Mouse (Mus musculus): Measurements from ENCODE around the gene Tas2r124. TPM values are rescaled to one million over a fixed set of nuclear protein-coding genes. Genes with fewer than 3 reads are reported as not detected.

The Tas2r124 gene
- polyA plus RNA-seq (2015; fragmentation: Nextera tagmentation; extraction: Ambion mirVana): not detected in 2 replicates

DNA sequence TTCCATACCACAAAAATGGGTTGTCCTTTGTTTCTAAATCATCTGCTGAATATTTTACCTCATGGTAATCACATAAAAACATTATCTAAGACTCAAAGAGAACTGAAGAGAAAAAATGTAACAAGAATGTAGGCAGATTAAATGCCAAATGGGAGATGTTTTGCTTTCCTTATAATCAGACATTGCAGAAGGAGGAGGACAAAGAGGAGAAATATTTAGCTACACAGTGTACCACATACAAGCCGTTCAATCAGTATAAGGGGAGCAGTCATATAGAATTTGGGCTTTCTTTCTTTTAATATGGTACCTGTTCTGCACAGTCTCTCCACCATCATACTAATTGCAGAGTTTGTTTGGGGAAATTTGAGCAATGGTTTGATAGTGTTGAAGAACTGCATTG is at the start of gene Tas2r124:
Gene Tas2r124 (plus strand): TSS at position 301 of the 400 bp plus-strand sequence.
- ATAC-seq: no peak
- H3K27ac ChIP-seq (ENCODE audit: low read length): no peak within 1 kb of the TSS
- no peaks in the 10 kb centered on the region for H3K4me1 ChIP-seq (replicated peaks; ENCODE audit: control insufficient read depth, insufficient read depth, low read length)
- no peaks in the 10 kb centered on the region for H3K36me3 ChIP-seq (ENCODE audit: control insufficient read depth, insufficient read depth)
- H3K27me3 ChIP-seq (replicated peaks; ENCODE audit: control insufficient read depth, insufficient read depth, low read length): no peaks in the 10 kb centered on the region
- H3K4me2 ChIP-seq (ENCODE audit: low read length): no peak within 1 kb of the TSS
- no peak within 1 kb of the TSS for H3K4me3 ChIP-seq (replicated peaks; ENCODE audit: low read length)
- WGBS: 76% methylated on average over 1 of the region's 1 CpGs
- no peak within 1 kb of the TSS for H3K9ac ChIP-seq (replicated peaks; ENCODE audit: low read depth, low read length)
- H3K9me3 ChIP-seq (ENCODE audit: control insufficient read depth, low read length): no peaks in the 10 kb centered on the region

DNA sequence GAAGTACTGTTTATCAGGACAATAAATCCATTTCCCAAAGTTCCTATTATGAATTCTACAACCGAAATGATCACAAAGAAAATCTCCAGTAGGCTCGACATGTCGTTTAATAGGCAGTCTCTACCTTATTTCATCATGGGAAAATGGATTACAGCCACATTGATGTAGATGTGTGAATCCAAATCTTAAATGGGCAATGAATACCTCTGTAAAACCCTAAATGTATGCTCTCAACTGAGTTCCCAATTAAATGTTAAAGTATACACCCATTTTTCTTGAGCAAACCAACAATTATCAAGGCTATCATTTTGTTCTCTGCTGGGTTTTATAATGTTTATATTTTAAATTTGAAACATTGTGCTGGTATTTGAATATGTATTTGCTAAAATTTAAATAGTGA is 42.7 kb upstream of the Tas2r124 start, which contains the start of gene Tas2r122:
Gene Tas2r122 (minus strand): TSS at position 101 of the 400 bp plus-strand sequence.
- Histone ChIP-seq H3K9ac (replicated peaks; ENCODE audit: low read depth, low read length) (no peak within 1 kb of the TSS), H3K27ac (ENCODE audit: low read length) (no peak within 1 kb of the TSS), H3K4me3 (replicated peaks; ENCODE audit: low read length) (no peak within 1 kb of the TSS), H3K9me3 (ENCODE audit: control insufficient read depth, low read length) (no peaks in the 10 kb centered on the region), H3K4me1 (replicated peaks; ENCODE audit: control insufficient read depth, insufficient read depth, low read length) (no peaks in the 10 kb centered on the region), H3K27me3 (replicated peaks; ENCODE audit: control insufficient read depth, insufficient read depth, low read length) (no peaks in the 10 kb centered on the region), H3K4me2 (ENCODE audit: low read length) (no peak within 1 kb of the TSS), H3K36me3 (ENCODE audit: control insufficient read depth, insufficient read depth) (no peaks in the 10 kb centered on the region)
- no peak for ATAC-seq
- WGBS: 83% methylated on average over 3 of the region's 3 CpGs

DNA sequence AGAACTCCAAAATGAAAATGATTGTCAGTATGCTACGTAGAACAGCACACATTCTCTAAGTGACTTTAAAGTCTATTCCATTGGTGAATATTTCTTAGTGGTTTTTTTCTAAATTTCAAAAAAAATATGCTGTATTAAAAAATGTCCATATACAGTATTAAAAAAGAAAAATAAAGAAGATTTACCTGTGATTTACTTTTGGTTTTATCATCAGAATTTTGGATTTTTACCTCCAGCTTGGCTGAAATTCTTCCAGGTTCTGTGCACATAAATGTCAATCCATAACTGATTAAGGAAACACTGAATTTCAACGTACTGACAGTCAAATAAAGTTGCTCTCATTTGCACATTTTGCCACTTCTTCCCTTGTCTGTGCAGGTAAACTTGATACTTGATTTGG is 16.6 kb upstream of the Tas2r124 start, which contains the start of gene Tas2r115:
Gene Tas2r115 (minus strand): TSS at position 101 of the 400 bp plus-strand sequence.
- ATAC-seq: no peak
- no peaks in the 10 kb centered on the region for H3K4me1 ChIP-seq (replicated peaks; ENCODE audit: control insufficient read depth, insufficient read depth, low read length)
- no peaks in the 10 kb centered on the region for H3K27me3 ChIP-seq (replicated peaks; ENCODE audit: control insufficient read depth, insufficient read depth, low read length)
- no peaks in the 10 kb centered on the region for H3K36me3 ChIP-seq (ENCODE audit: control insufficient read depth, insufficient read depth)
- no peak within 1 kb of the TSS for H3K4me3 ChIP-seq (replicated peaks; ENCODE audit: low read length)
- WGBS: 78% methylated on average over 2 of the region's 2 CpGs
- H3K27ac ChIP-seq (ENCODE audit: low read length): no peak within 1 kb of the TSS
- no peak within 1 kb of the TSS for H3K4me2 ChIP-seq (ENCODE audit: low read length)
- no peak within 1 kb of the TSS for H3K9ac ChIP-seq (replicated peaks; ENCODE audit: low read depth, low read length)
- H3K9me3 ChIP-seq (ENCODE audit: control insufficient read depth, low read length): no peaks in the 10 kb centered on the region

DNA sequence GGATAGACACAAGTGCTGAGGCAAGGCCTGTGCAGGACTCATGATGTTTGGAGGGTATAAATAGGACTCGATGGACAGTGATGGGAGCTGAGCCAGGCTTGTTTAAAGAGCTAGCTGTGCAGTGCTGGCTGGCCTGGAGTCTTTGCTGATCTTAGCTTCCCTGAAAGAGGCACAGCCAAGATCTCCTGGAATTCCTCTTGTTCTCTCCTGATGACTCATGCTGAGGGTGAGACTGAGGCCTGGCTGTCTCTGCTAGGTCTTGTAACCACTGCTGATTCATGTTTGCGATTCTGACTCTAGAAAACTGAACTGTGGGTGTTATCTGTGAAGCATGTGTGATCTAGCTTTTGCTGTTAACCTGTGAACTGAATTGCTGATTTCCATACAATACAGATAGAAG is 4.3 kb upstream of the Tas2r124 start:
- ATAC-seq: no peak
- Histone ChIP-seq H3K4me3 (replicated peaks; ENCODE audit: low read length) (no peak overlapping the region), H3K4me1 (replicated peaks; ENCODE audit: control insufficient read depth, insufficient read depth, low read length) (no peaks in the 10 kb centered on the region), H3K27me3 (replicated peaks; ENCODE audit: control insufficient read depth, insufficient read depth, low read length) (no peaks in the 10 kb centered on the region), H3K9ac (replicated peaks; ENCODE audit: low read depth, low read length) (no peak overlapping the region), H3K4me2 (ENCODE audit: low read length) (no peak overlapping the region), H3K36me3 (ENCODE audit: control insufficient read depth, insufficient read depth) (no peaks in the 10 kb centered on the region), H3K27ac (ENCODE audit: low read length) (no peak overlapping the region), H3K9me3 (ENCODE audit: control insufficient read depth, low read length) (no peaks in the 10 kb centered on the region)
- WGBS: 88% methylated on average over 2 of the region's 2 CpGs

DNA sequence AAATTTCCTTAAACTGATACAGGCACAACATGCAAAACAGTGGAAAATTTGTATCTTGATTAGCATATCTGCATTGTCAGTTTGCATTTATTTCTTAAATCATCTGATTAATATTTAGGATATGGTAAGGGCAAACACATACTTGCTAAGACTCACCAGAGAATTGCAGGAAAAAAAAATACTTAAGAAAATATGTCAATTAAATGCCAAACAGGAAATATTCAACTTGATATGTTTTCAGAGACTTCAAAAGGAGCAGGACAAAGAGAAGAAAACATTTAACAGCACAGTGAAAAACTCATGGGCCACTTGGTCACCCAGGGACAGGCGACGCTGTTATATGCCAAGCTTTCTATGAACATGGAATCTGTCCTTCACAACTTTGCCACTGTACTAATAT is 7.3 kb downstream of the Tas2r124 start, which contains the start of gene Tas2r102:
Gene Tas2r102 (plus strand): TSS at position 301 of the 400 bp plus-strand sequence.
- no peak within 1 kb of the TSS for H3K9ac ChIP-seq (replicated peaks; ENCODE audit: low read depth, low read length)
- no peak for ATAC-seq
- WGBS: 97% methylated on average over 2 of the region's 2 CpGs

DNA sequence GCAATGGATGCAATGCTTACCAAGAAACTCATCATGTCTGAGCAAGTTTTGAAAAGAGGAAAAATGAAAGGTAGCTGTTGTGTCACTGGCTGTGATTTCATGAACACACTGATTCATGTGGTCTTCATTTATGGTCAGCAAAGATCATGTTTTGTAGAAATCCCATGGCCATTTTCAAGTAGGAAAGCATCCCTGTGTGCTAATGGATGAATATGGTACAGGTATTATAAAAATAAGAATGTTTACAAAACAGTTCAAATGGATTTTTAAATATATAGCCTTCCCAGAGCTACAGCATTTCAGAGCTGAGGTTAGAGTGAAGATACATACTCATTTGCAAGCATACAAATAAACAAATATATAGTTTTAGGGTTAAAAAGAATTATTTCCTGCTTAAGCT is 23.5 kb downstream of the Tas2r124 start, which contains the start of gene Tas2r136:
Gene Tas2r136 (minus strand): TSS at position 101 of the 400 bp plus-strand sequence.
- no peaks in the 10 kb centered on the region for H3K9me3 ChIP-seq (ENCODE audit: control insufficient read depth, low read length)
- H3K9ac ChIP-seq (replicated peaks; ENCODE audit: low read depth, low read length): no peak within 1 kb of the TSS
- no peaks in the 10 kb centered on the region for H3K4me1 ChIP-seq (replicated peaks; ENCODE audit: control insufficient read depth, insufficient read depth, low read length)
- no peak within 1 kb of the TSS for H3K4me2 ChIP-seq (ENCODE audit: low read length)
- H3K36me3 ChIP-seq (ENCODE audit: control insufficient read depth, insufficient read depth): no peaks in the 10 kb centered on the region
- H3K27me3 ChIP-seq (replicated peaks; ENCODE audit: control insufficient read depth, insufficient read depth, low read length): no peaks in the 10 kb centered on the region
- no peak for ATAC-seq
- no peak within 1 kb of the TSS for H3K4me3 ChIP-seq (replicated peaks; ENCODE audit: low read length)
- H3K27ac ChIP-seq (ENCODE audit: low read length): no peak within 1 kb of the TSS

More for the DNA sequence above, 7.3 kb downstream of the Tas2r124 start, which contains the start of gene Tas2r102:
- Histone ChIP-seq H3K4me3 (replicated peaks; ENCODE audit: low read length) (no peak within 1 kb of the TSS), H3K9me3 (ENCODE audit: control insufficient read depth, low read length) (no peaks in the 10 kb centered on the region), H3K27ac (ENCODE audit: low read length) (no peak within 1 kb of the TSS), H3K27me3 (replicated peaks; ENCODE audit: control insufficient read depth, insufficient read depth, low read length) (no peaks in the 10 kb centered on the region), H3K4me1 (replicated peaks; ENCODE audit: control insufficient read depth, insufficient read depth, low read length) (no peaks in the 10 kb centered on the region), H3K36me3 (ENCODE audit: control insufficient read depth, insufficient read depth) (no peaks in the 10 kb centered on the region), H3K4me2 (ENCODE audit: low read length) (no peak within 1 kb of the TSS)

DNA sequence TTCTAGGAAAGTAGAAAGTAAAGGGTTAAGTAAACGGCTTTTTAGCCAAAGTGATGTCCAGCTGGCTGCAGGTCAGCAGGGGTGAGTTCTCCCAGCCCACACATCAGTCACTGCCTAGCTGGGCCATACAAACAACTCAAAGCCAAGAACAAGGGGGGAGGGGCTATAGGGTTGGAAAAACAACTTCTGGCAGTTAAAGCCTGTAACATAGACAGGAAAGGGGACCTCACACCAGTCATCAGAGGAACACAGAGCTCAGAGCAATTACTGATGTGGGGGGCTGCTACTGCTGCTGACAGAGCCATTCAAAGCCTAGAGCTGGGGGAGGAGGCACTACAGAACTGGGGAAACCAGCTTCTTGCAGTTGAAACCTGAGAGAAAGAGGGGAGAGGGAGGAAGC is 40.9 kb downstream of the Tas2r124 start:
- H3K9ac ChIP-seq (replicated peaks; ENCODE audit: low read depth, low read length): no peak overlapping the region
- 63% methylated on average over 1 of the region's 1 CpGs for WGBS
- no peaks in the 10 kb centered on the region for H3K36me3 ChIP-seq (ENCODE audit: control insufficient read depth, insufficient read depth)
- no peak for ATAC-seq
- no peak overlapping the region for H3K4me3 ChIP-seq (replicated peaks; ENCODE audit: low read length)
- no peak overlapping the region for H3K4me2 ChIP-seq (ENCODE audit: low read length)
- no peak overlapping the region for H3K27ac ChIP-seq (ENCODE audit: low read length)
- H3K9me3 ChIP-seq (ENCODE audit: control insufficient read depth, low read length): peaks cover 2% of the 10 kb centered on the region; the same call in 1 of the 2 replicates
- no peaks in the 10 kb centered on the region for H3K4me1 ChIP-seq (replicated peaks; ENCODE audit: control insufficient read depth, insufficient read depth, low read length)
- H3K27me3 ChIP-seq (replicated peaks; ENCODE audit: control insufficient read depth, insufficient read depth, low read length): no peaks in the 10 kb centered on the region

DNA sequence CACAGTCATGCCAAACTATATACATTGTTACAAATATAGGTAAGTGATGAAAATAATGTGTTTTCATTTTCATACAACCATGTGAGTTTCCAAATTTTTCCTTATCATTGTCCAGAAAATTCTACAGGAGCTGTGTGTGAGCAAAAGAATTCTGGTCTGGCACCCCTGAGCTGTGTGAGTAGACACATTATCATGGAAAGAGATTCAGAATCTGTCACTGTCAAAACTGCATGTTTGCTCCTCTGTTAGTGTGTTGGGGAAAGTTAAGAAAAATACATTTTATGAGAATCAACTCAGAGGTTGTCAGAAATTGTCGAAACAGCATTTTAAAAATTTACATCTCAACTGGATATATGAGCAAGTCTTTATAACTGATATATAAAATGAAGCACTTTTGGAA is 48.0 kb downstream of the Tas2r124 start, which contains the start of gene Tas2r117:
Gene Tas2r117 (plus strand): TSS at position 301 of the 400 bp plus-strand sequence.
- no peak for ATAC-seq
- Histone ChIP-seq H3K36me3 (ENCODE audit: control insufficient read depth, insufficient read depth) (no peaks in the 10 kb centered on the region), H3K27me3 (replicated peaks; ENCODE audit: control insufficient read depth, insufficient read depth, low read length) (no peaks in the 10 kb centered on the region), H3K4me2 (ENCODE audit: low read length) (no peak within 1 kb of the TSS), H3K4me1 (replicated peaks; ENCODE audit: control insufficient read depth, insufficient read depth, low read length) (no peaks in the 10 kb centered on the region), H3K9ac (replicated peaks; ENCODE audit: low read depth, low read length) (no peak within 1 kb of the TSS), H3K4me3 (replicated peaks; ENCODE audit: low read length) (no peak within 1 kb of the TSS), H3K27ac (ENCODE audit: low read length) (no peak within 1 kb of the TSS), H3K9me3 (ENCODE audit: control insufficient read depth, low read length) (no peaks in the 10 kb centered on the region)
- WGBS: 79% methylated on average over 1 of the region's 1 CpGs
